Comparison of ENCODE assay signal across 8 mouse cellular contexts in the genomic region with DNA sequence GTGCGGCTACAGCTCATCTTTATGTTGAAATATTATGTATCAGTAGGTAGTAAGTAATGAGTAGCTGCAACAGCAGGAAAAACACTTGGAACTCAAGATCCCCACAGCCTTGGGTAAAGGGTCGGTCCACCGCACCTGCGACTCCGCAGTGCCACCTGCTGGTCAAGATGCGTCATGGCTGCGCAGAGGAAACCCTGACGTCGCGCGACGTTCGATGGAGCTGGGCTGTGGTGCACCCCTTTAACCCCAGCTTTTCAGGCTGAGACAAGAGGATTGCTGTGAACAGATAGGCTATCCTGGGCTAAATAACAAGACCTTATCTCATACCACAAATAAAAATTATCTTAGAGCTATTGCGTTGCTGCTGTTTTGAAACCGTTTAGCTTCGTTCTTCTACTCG. TPM values are rescaled to one million over a fixed set of nuclear protein-coding genes. Genes with fewer than 3 reads are reported as not detected.
DNase-seq lines count a peak whose midpoint lies in the region.

No protein-coding gene starts in this region.

- WGBS in hindbrain, embryonic 10.5 days = 7% methylated on average over 17 of the region's 17 CpGs

- no peak overlapping the region for H3K27ac ChIP-seq in hindbrain, embryonic 10.5 days

- H3K36me3 ChIP-seq in hindbrain, embryonic 10.5 days = peaks cover 14% of the 10 kb centered on the region

- peaks cover 18% of the 10 kb centered on the region for H3K4me1 ChIP-seq in hindbrain, embryonic 10.5 days (replicated peaks)

- H3K4me3 ChIP-seq in hindbrain, embryonic 10.5 days = peak overlapping the region; percentile 39; the same call in 1 of the 2 replicates

- no peaks in the 10 kb centered on the region for H3K27me3 ChIP-seq in hindbrain, embryonic 10.5 days (ENCODE audit: insufficient read depth, poor library complexity, severe bottlenecking)

- no peaks in the 10 kb centered on the region for H3K9me3 ChIP-seq in hindbrain, embryonic 10.5 days

- DNase-seq in MN1 (ENCODE audit: low spot score) = peak; percentile 90
- peak; percentile 73 for DNase-seq in cerebellum, adult 8-10 months
- DNase-seq in forelimb bud, embryonic 11.5 days (ENCODE audit: low read depth, low spot score) = peak; percentile 87
- peak; percentile 87 for DNase-seq in hindbrain, embryonic 10.5 days (ENCODE audit: low spot score)
- peak; percentile 75 to 80 for DNase-seq in layer of hippocampus, postnatal 14 days (ENCODE audit: low spot score in 2 of 2)
- peak; percentile 86 for DNase-seq in lung, postnatal 14 days
- DNase-seq in retina, adult 2 months (ENCODE audit: low read depth, low spot score) = peak; percentile 74
- peak; percentile 84 for DNase-seq in thymus, postnatal 25 days

RNA-seq across cellular contexts. Expression of gene Prr3, which starts 13.6 kb away (rescaled TPM):
- 46.1 and 52.0 TPM in 2 replicates for polyA plus RNA-seq in hindbrain, embryonic 10.5 days (2016; fragmentation: Nextera tagmentation; extraction: Ambion mirVana)
- total RNA-seq in layer of hippocampus, postnatal 14 days (2021) = 10 to 100 TPM; 59.7 to 63.8 TPM

RNA-seq across cellular contexts. Expression of gene Gnl1, which starts 14.0 kb away (rescaled TPM):
- polyA plus RNA-seq in hindbrain, embryonic 10.5 days (2016; fragmentation: Nextera tagmentation; extraction: Ambion mirVana) = 50.5 and 55.2 TPM in 2 replicates
- total RNA-seq in layer of hippocampus, postnatal 14 days (2021) = 100 to 1,000 TPM; 133 to 136 TPM

RNA-seq across cellular contexts. Expression of gene Abcf1, which starts 24.1 kb away (rescaled TPM):
- polyA plus RNA-seq in hindbrain, embryonic 10.5 days (2016; fragmentation: Nextera tagmentation; extraction: Ambion mirVana) = 105 and 116 TPM in 2 replicates
- total RNA-seq in layer of hippocampus, postnatal 14 days (2021) = 10 to 100 TPM; 76.7 to 84.5 TPM

RNA-seq across cellular contexts. Expression of gene H2-T24, which starts 26.7 kb away (rescaled TPM):
- 4.3 and 4.9 TPM in 2 replicates for polyA plus RNA-seq in hindbrain, embryonic 10.5 days (2016; fragmentation: Nextera tagmentation; extraction: Ambion mirVana)
- 1 to 10 TPM; 1.0 to 1.1 TPM for total RNA-seq in layer of hippocampus, postnatal 14 days (2021)

RNA-seq across cellular contexts. Expression of gene H2-T23, which starts 39.0 kb away (rescaled TPM):
- 4.0 and 4.2 TPM in 2 replicates for polyA plus RNA-seq in hindbrain, embryonic 10.5 days (2016; fragmentation: Nextera tagmentation; extraction: Ambion mirVana)
- 1 to 10 TPM; 3.0 to 3.6 TPM for total RNA-seq in layer of hippocampus, postnatal 14 days (2021)
